Mouse (Mus musculus): ENCODE results near the gene Atoh7. TPM values are rescaled to one million over a fixed set of nuclear protein-coding genes. Genes with fewer than 3 reads are reported as not detected.

The Atoh7 gene
- polyA plus RNA-seq, 1 experiment from 2014 or later = not detected

DNA sequence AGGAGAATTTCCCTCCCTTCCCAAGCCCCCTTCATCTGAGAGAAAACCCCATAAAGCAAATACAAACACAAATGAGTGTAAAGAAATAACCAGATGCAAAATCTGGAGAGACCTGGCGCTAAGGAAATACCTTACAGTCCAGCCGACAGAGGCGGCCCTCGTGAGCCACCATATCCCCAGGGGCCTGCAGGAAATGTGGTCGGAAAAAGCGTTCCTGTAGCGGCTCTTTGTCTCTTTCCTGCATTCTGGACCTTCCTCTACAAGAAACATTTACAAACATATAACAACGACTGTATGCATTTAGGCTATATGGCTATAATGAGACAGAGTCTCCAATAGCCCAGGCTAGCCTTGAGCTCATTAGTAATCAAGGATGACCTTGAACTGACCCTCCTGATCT, 23.7 kb downstream of the Atoh7 start:
- no peak for ATAC-seq (ENCODE audit: insufficient read depth)
- WGBS (ENCODE audit: insufficient replicate concordance) = 62% methylated on average over 8 of the region's 8 CpGs
- no peak overlapping the region for H3K27ac ChIP-seq (replicated peaks)
- no peaks in the 10 kb centered on the region for H3K4me1 ChIP-seq (replicated peaks)
- H3K4me3 ChIP-seq (replicated peaks) = no peak overlapping the region
- no peak overlapping the region for H3K4me2 ChIP-seq
- no peaks in the 10 kb centered on the region for H3K9me3 ChIP-seq (replicated peaks)
- no peaks in the 10 kb centered on the region for H3K36me3 ChIP-seq (replicated peaks)
- H3K27me3 ChIP-seq = 0 out of 2 replicates have a peak, but pooled peaks cover under 1% of the 10 kb centered on the region
- H3K9ac ChIP-seq = no peak overlapping the region

DNA sequence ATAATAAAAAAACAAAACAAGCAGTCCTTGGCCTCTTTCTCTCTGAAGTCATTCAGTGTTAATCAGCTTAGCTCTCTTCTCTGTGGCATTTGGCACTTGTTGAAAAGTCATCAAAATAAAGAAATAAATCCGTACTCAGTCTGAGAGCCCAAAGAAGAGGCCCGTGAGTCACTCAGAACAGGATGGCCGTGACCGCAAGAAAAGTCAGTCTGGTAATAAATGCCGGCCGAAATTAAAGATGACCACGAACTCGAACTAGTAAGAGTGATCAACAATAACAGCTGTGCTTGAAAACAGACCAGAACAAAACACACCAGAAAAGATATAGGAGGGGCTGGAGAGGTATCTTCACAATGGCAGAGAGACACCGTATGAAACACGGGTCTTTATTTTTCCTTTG, 24.6 kb downstream of the Atoh7 start:
- H3K27me3 ChIP-seq = 0 out of 2 replicates have a peak, but pooled peaks cover 2% of the 10 kb centered on the region
- WGBS (ENCODE audit: insufficient replicate concordance) = 77% methylated on average over 10 of the region's 10 CpGs

DNA sequence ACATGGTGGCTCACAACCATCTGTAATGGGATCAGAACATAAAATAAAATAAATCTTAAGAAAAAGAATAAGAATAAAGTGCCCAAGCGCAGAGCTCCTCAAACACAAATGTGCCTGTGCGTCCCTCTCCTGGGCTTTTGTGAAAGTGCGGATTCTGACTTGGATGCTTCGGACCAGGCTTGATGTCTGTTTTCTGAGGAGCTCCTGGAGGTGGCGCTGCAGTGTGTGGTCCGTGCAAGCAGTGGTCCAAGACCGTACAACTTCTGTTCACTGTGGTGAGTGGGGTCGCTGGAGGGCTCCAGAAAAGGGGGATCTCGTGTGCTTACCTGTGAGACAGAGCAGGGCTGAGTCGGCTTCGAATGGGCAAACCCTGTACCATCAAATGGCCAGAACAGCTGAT, 25.9 kb downstream of the Atoh7 start:
- ATAC-seq (ENCODE audit: insufficient read depth) = no peak
- Histone ChIP-seq H3K27ac (replicated peaks) (no peak overlapping the region), H3K4me1 (replicated peaks) (no peaks in the 10 kb centered on the region), H3K27me3 (0 out of 2 replicates have a peak, but pooled peaks cover 2% of the 10 kb centered on the region), H3K36me3 (replicated peaks) (no peaks in the 10 kb centered on the region), H3K9ac (no peak overlapping the region), H3K9me3 (replicated peaks) (no peaks in the 10 kb centered on the region), H3K4me2 (no peak overlapping the region), H3K4me3 (replicated peaks) (no peak overlapping the region)
- WGBS (ENCODE audit: insufficient replicate concordance) = 42% methylated on average over 11 of the region's 11 CpGs

More for the DNA sequence above, 24.6 kb downstream of the Atoh7 start:
- H3K9me3 ChIP-seq (replicated peaks) = no peaks in the 10 kb centered on the region
- no peaks in the 10 kb centered on the region for H3K4me1 ChIP-seq (replicated peaks)
- H3K27ac ChIP-seq (replicated peaks) = no peak overlapping the region
- H3K4me2 ChIP-seq = no peak overlapping the region
- no peak overlapping the region for H3K4me3 ChIP-seq (replicated peaks)
- no peak overlapping the region for H3K9ac ChIP-seq
- ATAC-seq (ENCODE audit: insufficient read depth) = no peak
- no peaks in the 10 kb centered on the region for H3K36me3 ChIP-seq (replicated peaks)

DNA sequence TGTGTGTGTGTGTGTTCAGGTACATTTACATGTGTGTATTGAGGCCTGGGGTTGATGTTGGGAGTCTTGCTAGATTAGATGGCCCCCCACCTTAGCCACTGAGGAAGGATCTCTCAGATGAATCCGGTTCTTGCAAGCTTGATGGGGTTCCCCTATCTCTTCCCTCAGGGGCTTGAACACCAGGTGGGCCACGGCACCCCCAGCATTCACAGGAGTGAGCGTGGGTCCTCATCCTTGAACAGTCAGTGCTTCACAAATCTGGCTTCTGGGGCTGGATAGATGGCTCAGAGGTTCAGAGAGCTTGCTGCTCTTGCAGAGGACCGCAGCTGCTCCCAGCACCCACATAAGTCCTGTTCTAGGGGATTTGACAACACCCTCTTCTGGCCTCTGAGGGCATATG, 26.7 kb downstream of the Atoh7 start:
- H3K4me2 ChIP-seq = no peak overlapping the region
- H3K27me3 ChIP-seq = 0 out of 2 replicates have a peak, but pooled peaks cover 2% of the 10 kb centered on the region
- no peak for ATAC-seq (ENCODE audit: insufficient read depth)
- H3K4me1 ChIP-seq (replicated peaks) = no peaks in the 10 kb centered on the region
- 63% methylated on average over 4 of the region's 4 CpGs for WGBS (ENCODE audit: insufficient replicate concordance)
- H3K9me3 ChIP-seq (replicated peaks) = no peaks in the 10 kb centered on the region
- no peak overlapping the region for H3K9ac ChIP-seq
- H3K36me3 ChIP-seq (replicated peaks) = no peaks in the 10 kb centered on the region
- H3K27ac ChIP-seq (replicated peaks) = no peak overlapping the region
- H3K4me3 ChIP-seq (replicated peaks) = no peak overlapping the region

DNA sequence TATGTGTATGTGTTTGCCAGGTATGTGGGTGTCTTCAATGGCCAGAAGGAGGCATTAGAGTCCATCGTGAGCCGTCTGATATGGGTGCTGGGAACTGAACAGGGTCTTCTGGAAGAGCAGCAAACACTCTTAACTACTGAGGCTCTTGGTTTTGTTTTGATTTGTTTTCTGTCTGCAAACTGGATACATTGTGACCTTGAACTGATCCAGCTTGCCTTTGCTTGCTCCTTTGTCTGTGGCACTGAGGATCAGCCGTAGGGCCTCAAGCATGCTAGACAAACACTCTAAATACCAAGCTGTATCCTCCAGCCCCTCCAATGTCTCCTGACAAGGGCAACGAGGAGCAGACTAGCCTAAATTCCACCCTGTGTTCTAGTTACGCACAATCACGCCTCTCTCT, 27.7 kb downstream of the Atoh7 start:
- H3K4me2 ChIP-seq = no peak overlapping the region
- H3K9me3 ChIP-seq (replicated peaks) = no peaks in the 10 kb centered on the region
- H3K4me3 ChIP-seq (replicated peaks) = no peak overlapping the region
- H3K27me3 ChIP-seq = 0 out of 2 replicates have a peak, but pooled peaks cover 2% of the 10 kb centered on the region
- no peak overlapping the region for H3K9ac ChIP-seq
- WGBS (ENCODE audit: insufficient replicate concordance) = 71% methylated on average over 6 of the region's 6 CpGs
- H3K27ac ChIP-seq (replicated peaks) = no peak overlapping the region
- H3K36me3 ChIP-seq (replicated peaks) = no peaks in the 10 kb centered on the region
- no peak for ATAC-seq (ENCODE audit: insufficient read depth)
- H3K4me1 ChIP-seq (replicated peaks) = no peaks in the 10 kb centered on the region

DNA sequence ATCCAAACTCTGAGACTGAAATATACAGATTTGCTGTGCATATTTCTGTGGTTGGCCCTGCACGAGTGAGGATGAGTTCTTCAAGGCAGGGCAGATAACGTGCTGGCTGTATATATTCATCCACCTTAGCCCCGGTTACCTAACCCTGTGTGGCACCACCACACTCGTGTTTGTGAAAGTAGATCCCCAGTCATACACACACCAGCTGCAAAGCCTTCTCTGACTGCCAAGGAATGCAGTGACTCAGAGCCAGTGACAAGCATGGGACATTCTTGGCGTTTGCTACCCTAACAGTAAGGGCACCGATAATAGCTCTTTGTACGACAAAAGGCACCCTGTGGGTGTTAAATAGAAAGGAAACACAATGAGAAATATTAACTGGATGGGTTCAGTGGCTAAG, 28.8 kb downstream of the Atoh7 start:
- 64% methylated on average over 7 of the region's 7 CpGs for WGBS (ENCODE audit: insufficient replicate concordance)
- H3K4me2 ChIP-seq = no peak overlapping the region
- H3K4me3 ChIP-seq (replicated peaks) = no peak overlapping the region
- no peak overlapping the region for H3K9ac ChIP-seq
- no peak overlapping the region for H3K27ac ChIP-seq (replicated peaks)
- no peaks in the 10 kb centered on the region for H3K4me1 ChIP-seq (replicated peaks)
- H3K9me3 ChIP-seq (replicated peaks) = no peaks in the 10 kb centered on the region
- no peak for ATAC-seq (ENCODE audit: insufficient read depth)
- H3K36me3 ChIP-seq (replicated peaks) = no peaks in the 10 kb centered on the region
- 0 out of 2 replicates have a peak, but pooled peaks cover 2% of the 10 kb centered on the region for H3K27me3 ChIP-seq

DNA sequence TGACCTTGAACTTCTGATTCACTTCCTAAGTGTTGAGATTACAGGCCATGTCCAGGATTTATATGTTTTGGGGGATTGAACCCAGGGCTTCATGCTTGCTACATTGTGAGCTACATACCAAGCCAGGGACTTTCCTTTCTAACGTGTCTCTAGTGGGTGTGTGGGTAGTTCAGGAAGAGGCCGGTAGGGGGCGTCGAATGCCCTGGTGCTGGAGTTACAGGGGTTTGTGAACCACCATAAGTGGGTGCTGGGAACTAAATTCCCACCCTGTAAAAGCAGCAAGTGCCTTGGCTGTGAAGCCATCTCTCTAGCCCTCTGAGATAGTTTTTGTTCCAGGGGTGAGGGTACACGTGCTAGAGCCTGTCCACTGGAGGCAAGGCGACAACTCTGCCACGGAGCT, 31.0 kb downstream of the Atoh7 start:
- Histone ChIP-seq H3K27me3 (0 out of 2 replicates have a peak, but pooled peaks cover 2% of the 10 kb centered on the region), H3K4me3 (replicated peaks) (no peak overlapping the region), H3K36me3 (replicated peaks) (no peaks in the 10 kb centered on the region), H3K4me2 (no peak overlapping the region), H3K9me3 (replicated peaks) (no peaks in the 10 kb centered on the region), H3K4me1 (replicated peaks) (no peaks in the 10 kb centered on the region), H3K27ac (replicated peaks) (no peak overlapping the region), H3K9ac (no peak overlapping the region)
- 65% methylated on average over 7 of the region's 7 CpGs for WGBS (ENCODE audit: insufficient replicate concordance)
- ATAC-seq (ENCODE audit: insufficient read depth) = no peak

DNA sequence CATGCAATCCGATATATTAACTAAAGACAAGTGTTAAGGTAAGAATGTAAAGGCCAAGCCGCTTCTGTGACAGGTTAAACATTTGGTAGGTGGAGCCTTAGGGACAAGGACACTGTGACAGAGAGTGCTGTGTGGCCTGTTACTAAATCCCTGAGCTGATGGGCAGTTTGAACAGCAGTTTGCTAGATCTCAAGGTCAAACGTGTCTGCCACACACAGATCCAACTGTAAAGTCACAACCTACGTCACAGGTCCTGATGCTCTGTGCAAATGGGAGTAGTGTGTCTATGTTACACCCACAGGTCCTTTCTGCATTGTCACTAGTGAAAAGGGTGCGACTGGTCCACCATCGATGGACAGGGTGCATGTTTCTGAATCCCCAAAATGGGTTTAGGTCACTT, 32.9 kb downstream of the Atoh7 start:
- no peak overlapping the region for H3K9ac ChIP-seq
- no peak for ATAC-seq (ENCODE audit: insufficient read depth)
- H3K27ac ChIP-seq (replicated peaks) = no peak overlapping the region
- 60% methylated on average over 6 of the region's 6 CpGs for WGBS (ENCODE audit: insufficient replicate concordance)
- no peaks in the 10 kb centered on the region for H3K4me1 ChIP-seq (replicated peaks)
- no peaks in the 10 kb centered on the region for H3K9me3 ChIP-seq (replicated peaks)
- no peak overlapping the region for H3K4me2 ChIP-seq
- 0 out of 2 replicates have a peak, but pooled peaks cover 2% of the 10 kb centered on the region for H3K27me3 ChIP-seq
- no peaks in the 10 kb centered on the region for H3K36me3 ChIP-seq (replicated peaks)
- H3K4me3 ChIP-seq (replicated peaks) = no peak overlapping the region

DNA sequence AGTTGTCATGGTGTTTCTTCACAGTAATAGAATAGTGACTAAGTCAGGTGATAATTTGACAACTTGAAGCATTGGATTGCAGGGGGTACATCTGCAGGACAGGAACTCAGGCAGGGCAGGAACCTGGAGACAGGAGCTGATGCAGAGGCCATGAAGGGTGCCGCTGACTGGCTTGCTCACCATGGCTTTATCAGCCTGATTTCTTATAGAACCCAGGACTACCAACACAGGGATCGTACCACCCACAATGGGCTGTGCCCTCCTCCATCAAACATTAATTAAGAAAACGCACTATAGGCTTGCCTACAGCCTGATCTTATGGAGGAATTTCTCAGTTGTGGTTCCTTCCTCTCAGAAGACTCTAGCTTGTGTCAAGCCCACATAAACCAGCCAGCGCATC, 33.9 kb downstream of the Atoh7 start:
- Histone ChIP-seq H3K9ac (no peak overlapping the region), H3K9me3 (replicated peaks) (no peaks in the 10 kb centered on the region), H3K36me3 (replicated peaks) (no peaks in the 10 kb centered on the region), H3K27me3 (0 out of 2 replicates have a peak, but pooled peaks cover under 1% of the 10 kb centered on the region), H3K4me2 (no peak overlapping the region), H3K4me1 (replicated peaks) (no peaks in the 10 kb centered on the region), H3K27ac (replicated peaks) (no peak overlapping the region), H3K4me3 (replicated peaks) (no peak overlapping the region)
- WGBS (ENCODE audit: insufficient replicate concordance) = 66% methylated on average over 4 of the region's 4 CpGs
- no peak for ATAC-seq (ENCODE audit: insufficient read depth)

DNA sequence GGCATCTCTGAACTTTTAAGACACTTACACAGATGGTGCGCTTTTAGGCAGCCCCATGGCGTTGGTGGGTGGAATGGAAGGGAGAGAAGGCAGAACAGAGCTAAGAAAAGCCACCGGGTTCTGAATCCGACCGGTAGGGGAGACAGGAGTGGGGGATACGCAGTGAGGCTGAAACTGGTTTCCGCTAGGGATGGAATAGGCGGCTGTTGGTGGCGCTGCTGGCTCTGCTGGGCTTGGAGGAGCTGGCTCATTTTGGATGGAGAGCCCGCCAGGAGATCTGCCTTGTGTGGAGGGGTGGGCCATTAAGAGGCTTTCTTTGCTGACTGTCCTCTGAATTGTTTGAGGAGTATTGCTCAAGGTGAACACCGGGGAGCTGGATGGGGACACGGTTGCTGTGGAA, 36.2 kb downstream of the Atoh7 start:
- H3K9ac ChIP-seq = no peak overlapping the region
- WGBS (ENCODE audit: insufficient replicate concordance) = 54% methylated on average over 12 of the region's 12 CpGs

DNA sequence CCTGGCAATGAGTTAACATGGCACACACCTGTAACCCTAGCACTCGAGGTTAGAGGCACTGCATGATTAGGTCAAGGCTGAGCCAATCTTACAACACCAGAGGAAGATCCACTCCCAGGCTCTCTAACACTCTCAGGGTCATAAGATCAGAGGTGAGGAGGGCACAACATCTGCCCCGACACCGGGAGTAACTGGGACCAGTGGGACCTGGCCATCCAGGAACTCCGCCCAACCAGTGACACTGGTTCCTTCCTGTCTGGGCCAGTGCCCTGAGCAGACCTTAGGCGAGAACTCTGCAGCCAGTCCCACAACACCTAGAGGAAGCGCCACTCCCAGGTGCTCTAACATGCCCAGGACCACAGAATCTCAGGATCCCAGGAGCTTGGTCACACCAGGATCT, 37.0 kb downstream of the Atoh7 start:
- Histone ChIP-seq H3K4me1 (replicated peaks) (no peaks in the 10 kb centered on the region), H3K27me3 (no peaks in the 10 kb centered on the region), H3K9ac (no peak overlapping the region), H3K36me3 (replicated peaks) (no peaks in the 10 kb centered on the region), H3K9me3 (replicated peaks) (no peaks in the 10 kb centered on the region), H3K4me2 (no peak overlapping the region), H3K4me3 (replicated peaks) (no peak overlapping the region), H3K27ac (replicated peaks) (no peak overlapping the region)
- 63% methylated on average over 6 of the region's 6 CpGs for WGBS (ENCODE audit: insufficient replicate concordance)
- ATAC-seq (ENCODE audit: insufficient read depth) = no peak

More for the DNA sequence above, 36.2 kb downstream of the Atoh7 start:
- no peaks in the 10 kb centered on the region for H3K27me3 ChIP-seq
- H3K27ac ChIP-seq (replicated peaks) = no peak overlapping the region
- no peaks in the 10 kb centered on the region for H3K4me1 ChIP-seq (replicated peaks)
- no peaks in the 10 kb centered on the region for H3K9me3 ChIP-seq (replicated peaks)
- no peaks in the 10 kb centered on the region for H3K36me3 ChIP-seq (replicated peaks)
- H3K4me2 ChIP-seq = no peak overlapping the region
- no peak overlapping the region for H3K4me3 ChIP-seq (replicated peaks)
- no peak for ATAC-seq (ENCODE audit: insufficient read depth)

DNA sequence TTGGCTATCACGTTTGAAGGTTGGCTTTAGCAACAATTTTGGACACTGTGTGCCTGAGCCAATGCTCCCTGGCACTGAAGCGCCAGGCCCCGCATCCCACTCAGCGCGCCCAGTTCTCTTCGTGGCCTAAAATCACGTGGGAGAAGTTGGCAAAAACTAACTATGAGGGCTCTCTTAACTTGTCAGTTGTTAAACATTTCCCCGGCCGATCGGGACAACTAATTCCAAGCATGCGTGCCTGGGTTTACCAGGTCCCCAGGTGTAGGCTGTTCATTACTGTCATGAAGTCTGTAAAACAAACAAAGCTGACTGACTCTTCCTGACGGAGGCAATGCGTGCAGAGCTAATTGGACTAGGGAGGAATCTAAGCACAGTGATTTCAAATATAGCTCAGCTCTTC, 43.2 kb downstream of the Atoh7 start:
- Histone ChIP-seq H3K4me1 (replicated peaks) (0 out of 2 replicates have a peak, but pooled peaks cover 4% of the 10 kb centered on the region), H3K9me3 (replicated peaks) (no peaks in the 10 kb centered on the region), H3K9ac (no peak overlapping the region), H3K4me3 (replicated peaks) (no peak overlapping the region), H3K27me3 (no peaks in the 10 kb centered on the region), H3K27ac (replicated peaks) (no peak overlapping the region), H3K4me2 (no peak overlapping the region), H3K36me3 (replicated peaks) (no peaks in the 10 kb centered on the region)
- 80% methylated on average over 13 of the region's 13 CpGs for WGBS (ENCODE audit: insufficient replicate concordance)
- ATAC-seq (ENCODE audit: insufficient read depth) = no peak
